ENCODE assay signal across 27 mouse cellular contexts in the genomic region with DNA sequence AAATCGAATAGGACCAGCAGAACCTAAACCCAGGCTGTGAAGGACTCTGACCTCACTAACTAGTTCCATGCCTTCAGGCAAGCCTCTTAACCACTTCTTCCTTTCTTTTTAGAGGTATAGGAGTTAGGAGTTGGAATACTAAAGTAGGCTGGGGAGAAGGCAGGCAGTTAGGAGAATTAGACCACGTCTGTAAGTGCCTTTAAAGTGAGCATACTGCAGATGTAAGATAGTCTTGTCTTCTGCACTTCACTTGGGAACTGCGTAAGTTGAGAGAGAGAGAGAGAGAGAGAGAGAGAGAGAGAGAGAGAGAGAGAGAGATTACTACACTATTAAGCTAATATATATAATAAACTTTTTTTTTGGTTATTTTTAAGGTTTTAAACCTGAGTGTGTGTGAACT. TPM values are rescaled to one million over a fixed set of nuclear protein-coding genes. Genes with fewer than 3 reads are reported as not detected.
A peak's percentile ranks its signal among the peaks of the same experiment; 100 is the strongest.
DNase-seq lines count a peak whose midpoint lies in the region; ATAC-seq and TF ChIP-seq lines count a peak whose summit lies in the region.
"Had no signal": no experiment of that assay in that cellular context is flagged by ENCODE, and none has a peak within 500 bp of the region (broad histone marks: within the 10 kb centered on the region; RNA-seq: fewer than 3 reads in every experiment).

No protein-coding gene starts in this region.

- no peaks in the 10 kb centered on the region for H3K36me3 ChIP-seq in heart, embryonic 13.5 days
- no peaks in the 10 kb centered on the region for H3K36me3 ChIP-seq in liver, embryonic 11.5 days (ENCODE audit: control insufficient read depth, insufficient read depth, low read length)
- H3K36me3 ChIP-seq in liver, postnatal 0 days (replicated peaks; ENCODE audit: insufficient read depth, low read length), result no peaks in the 10 kb centered on the region
- H3K36me3 ChIP-seq: embryonic facial prominence, embryonic 10.5 days; embryonic facial prominence, embryonic 13.5 days; forebrain, embryonic 12.5 days; forebrain, embryonic 15.5 days had no signal

- intact Hi-C loops in heart, postnatal 36 days (cut with DNase I), result no loop called here

- no peak for TF ChIP-seq CTCF in liver, postnatal 0 days (IDR thresholded peaks at IDR 0.05; ENCODE audit: low read depth)

- no peak overlapping the region for H3K4me3 ChIP-seq in heart, embryonic 13.5 days
- H3K4me3 ChIP-seq in liver, embryonic 11.5 days (ENCODE audit: low read depth, low read length), result no peak overlapping the region
- H3K4me3 ChIP-seq in liver, postnatal 0 days (ENCODE audit: low read depth, low read length), result no peak overlapping the region
- H3K4me3 ChIP-seq: embryonic facial prominence, embryonic 10.5 days; embryonic facial prominence, embryonic 13.5 days; erythroblast, embryonic 14.5 days; forebrain, embryonic 12.5 days; forebrain, embryonic 15.5 days had no signal

- H3K4me2 ChIP-seq in heart, embryonic 13.5 days, result no peak overlapping the region
- H3K4me2 ChIP-seq in liver, embryonic 11.5 days, result no peak overlapping the region
- H3K4me2 ChIP-seq in liver, postnatal 0 days (ENCODE audit: low read depth, low read length), result no peak overlapping the region
- H3K4me2 ChIP-seq: embryonic facial prominence, embryonic 13.5 days; forebrain, embryonic 12.5 days; forebrain, embryonic 15.5 days; hindbrain, embryonic 14.5 days had no signal

- DNase-seq in heart, postnatal 36 days, result no peak
- no peak for DNase-seq in liver, embryonic 11.5 days (ENCODE audit: low spot score)
- no peak for DNase-seq in liver, postnatal 0 days
- no peak for DNase-seq in testis, postnatal 14 days (ENCODE audit: low spot score)
- DNase-seq: adrenal gland, adult 8-10 months; adrenal gland, postnatal 25 days; cerebellum, adult 11-12 months; cerebellum, adult 8-10 months; cerebellum, postnatal 10 days; cerebellum, postnatal 36 days; embryo, embryonic 11 days; gastrocnemius, postnatal 25 days; heart, adult 18-20 months; heart, postnatal 4 days had no signal

- peak overlapping the region; percentile 50; the same call in 1 of the 2 replicates for H3K9ac ChIP-seq in heart, embryonic 13.5 days
- H3K9ac ChIP-seq in liver, embryonic 11.5 days (ENCODE audit: low read depth, low read length), result peak overlapping the region; percentile 20; the same call in 1 of the 2 replicates
- H3K9ac ChIP-seq in liver, postnatal 0 days (replicated peaks), result no peak overlapping the region
- H3K9ac ChIP-seq: embryonic facial prominence, embryonic 13.5 days; forebrain, embryonic 12.5 days; forebrain, embryonic 15.5 days; hindbrain, embryonic 14.5 days had no signal

- no peak for TF ChIP-seq EP300 in liver, postnatal 0 days (IDR thresholded peaks at IDR 0.05; ENCODE audit: low read depth)

- peaks cover 62% of the 10 kb centered on the region for H3K4me1 ChIP-seq in heart, embryonic 13.5 days
- peaks cover 22% of the 10 kb centered on the region for H3K4me1 ChIP-seq in liver, embryonic 11.5 days (replicated peaks; ENCODE audit: control insufficient read depth, insufficient read depth, low read length)
- peaks cover 29% of the 10 kb centered on the region for H3K4me1 ChIP-seq in liver, postnatal 0 days (ENCODE audit: insufficient read depth)

- no peaks in the 10 kb centered on the region for H3K9me3 ChIP-seq in heart, embryonic 13.5 days
- H3K9me3 ChIP-seq in liver, embryonic 11.5 days (ENCODE audit: control insufficient read depth, low read length), result no peaks in the 10 kb centered on the region
- no peaks in the 10 kb centered on the region for H3K9me3 ChIP-seq in liver, postnatal 0 days (ENCODE audit: low read length)
- H3K9me3 ChIP-seq: embryonic facial prominence, embryonic 10.5 days; embryonic facial prominence, embryonic 13.5 days; forebrain, embryonic 12.5 days; forebrain, embryonic 15.5 days; G1E had no signal

- H3K27me3 ChIP-seq in heart, embryonic 13.5 days (replicated peaks), result no peaks in the 10 kb centered on the region
- no peaks in the 10 kb centered on the region for H3K27me3 ChIP-seq in liver, embryonic 11.5 days (replicated peaks; ENCODE audit: control insufficient read depth, insufficient read depth, low read length)
- H3K27me3 ChIP-seq in liver, postnatal 0 days (ENCODE audit: insufficient read depth, low read length), result no peaks in the 10 kb centered on the region
- H3K27me3 ChIP-seq: CH12.LX; embryonic facial prominence, embryonic 13.5 days; forebrain, embryonic 12.5 days; forebrain, embryonic 15.5 days had no signal

- H3K27ac ChIP-seq in heart, embryonic 13.5 days (replicated peaks), result peak overlapping the region; percentile 48; the same call in 1 of the 2 replicates
- H3K27ac ChIP-seq in liver, embryonic 11.5 days (ENCODE audit: low read depth, low read length), result no peak overlapping the region
- no peak overlapping the region for H3K27ac ChIP-seq in liver, postnatal 0 days (ENCODE audit: low read depth)
- H3K27ac ChIP-seq: embryonic facial prominence, embryonic 10.5 days; embryonic facial prominence, embryonic 13.5 days; forebrain, embryonic 12.5 days; forebrain, embryonic 15.5 days; hindbrain, embryonic 14.5 days; hindbrain, postnatal 0 days had no signal

- no peak for ATAC-seq in heart, embryonic 13.5 days (ENCODE audit: extremely low read depth, insufficient number of reproducible peaks, low FRiP score, low TSS enrichment)
- no peak for ATAC-seq in liver, embryonic 11.5 days (replicated peaks; ENCODE audit: low FRiP score)
- no peak for ATAC-seq in liver, postnatal 0 days
- peak; percentile 54 for ATAC-seq in megakaryocyte progenitor cell, adult 5-6 weeks (replicated peaks; ENCODE audit: poor library complexity)
- ATAC-seq: activated CD4-positive, CD25-positive, alpha-beta regulatory T cell, adult 4 months; forebrain, embryonic 15.5 days; hindbrain, postnatal 0 days; inflammation-experienced regulatory T-cells, adult 6 months had no signal

- WGBS in heart, embryonic 13.5 days, result 52% methylated on average over 3 of the region's 3 CpGs
- 69% methylated on average over 3 of the region's 3 CpGs for WGBS in liver, embryonic 11.5 days
- 61% methylated on average over 3 of the region's 3 CpGs for WGBS in liver, postnatal 0 days (ENCODE audit: insufficient replicate concordance)

RNA-seq across cellular contexts. Expression of a gene that starts 8.3 kb away (rescaled TPM):
- polyA plus RNA-seq in heart, embryonic 13.5 days (2015; fragmentation: Nextera tagmentation; extraction: Ambion mirVana), result 112 and 117 TPM in 2 replicates
- 10 to 100 TPM; 90.7 to 91.9 TPM for total RNA-seq in heart, postnatal 36 days (2021)
- polyA plus RNA-seq in liver, embryonic 11.5 days (2014; fragmentation: Nextera tagmentation; extraction: Ambion mirVana), result 146 and 148 TPM in 2 replicates
- polyA plus RNA-seq in liver, postnatal 0 days (2015; fragmentation: Nextera tagmentation; extraction: Ambion mirVana), result 57.7 and 71.5 TPM in 2 replicates
- total RNA-seq in megakaryocyte progenitor cell, adult 5-6 weeks (2015), result 95.2 and 95.3 TPM in 2 replicates
- total RNA-seq in megakaryocyte progenitor cell, adult 5-6 weeks (2017), result 212 and 232 TPM in 2 replicates
